Mouse (Mus musculus): ENCODE data around the gene Ackr3. TPM values are rescaled to one million over a fixed set of nuclear protein-coding genes. Genes with fewer than 3 reads are reported as not detected.

Ackr3 gene
- polyA plus RNA-seq, 1 experiment from 2014 or later: 22.3 TPM

DNA sequence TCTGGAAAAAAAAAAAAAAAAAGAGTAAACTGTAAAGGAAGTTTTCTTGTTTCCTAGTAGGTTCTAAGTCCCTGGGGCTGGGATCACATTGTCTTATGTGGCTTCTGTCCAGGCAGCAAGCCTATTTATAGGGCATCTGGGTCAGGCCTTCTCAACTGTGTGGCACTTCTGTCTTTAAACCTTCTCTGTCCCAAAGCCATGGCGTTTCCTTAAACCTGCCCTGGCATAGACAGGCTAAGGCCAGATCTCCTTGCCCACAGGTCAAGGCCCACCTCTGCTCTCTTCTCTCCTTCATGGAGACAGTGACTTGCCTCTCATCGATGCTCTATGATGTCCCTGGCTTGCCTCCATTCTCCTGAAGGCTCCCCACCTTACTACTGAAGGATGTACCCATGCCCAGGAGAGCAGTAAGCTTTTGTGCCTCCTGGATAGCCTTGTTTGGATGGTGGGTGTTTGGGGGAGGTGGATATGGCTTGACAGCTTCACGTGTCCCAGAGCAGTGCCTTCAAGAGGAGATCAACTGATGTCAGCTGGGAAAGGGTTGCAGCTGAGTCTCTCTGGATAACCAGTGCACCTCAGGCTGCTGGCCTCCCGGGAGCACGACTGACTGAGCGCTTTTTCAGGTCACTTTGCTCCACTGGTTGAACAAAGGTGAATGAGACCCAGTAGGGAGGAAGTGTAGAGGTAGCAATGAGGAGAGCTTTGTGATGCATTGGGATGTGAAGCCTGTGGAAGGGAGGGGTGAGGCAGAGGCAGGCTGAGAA is 4.1 kb downstream of the Ackr3 start:
- peak overlapping the region; percentile 61 for H3K4me3 ChIP-seq

DNA sequence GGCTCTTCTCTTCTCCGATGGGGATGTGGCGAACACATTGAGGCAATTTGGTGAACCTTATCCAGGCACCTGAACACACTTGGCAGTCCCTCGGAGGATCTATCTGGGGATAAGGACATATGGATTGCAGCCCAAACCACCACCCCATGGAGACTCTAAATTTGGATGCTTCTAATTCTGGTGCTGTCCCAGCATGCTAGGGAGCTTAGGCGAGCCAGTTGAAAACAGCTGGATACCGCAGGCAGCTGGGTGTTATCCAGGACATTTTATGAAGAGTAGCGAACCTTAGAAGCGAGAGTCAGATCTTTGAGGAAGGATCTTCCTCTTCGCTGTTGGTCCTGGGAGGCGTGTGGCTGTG is 4.7 kb downstream of the Ackr3 start:
- Histone ChIP-seq H3K27me3 (ENCODE audit: insufficient read depth, poor library complexity, severe bottlenecking) (0 out of 2 replicates have a peak, but pooled peaks cover under 1% of the 10 kb centered on the region), H3K4me3 (peak overlapping the region; percentile 61), H3K27ac (peak overlapping the region; percentile 76), H3K9me3 (no peaks in the 10 kb centered on the region), H3K36me3 (peaks cover 41% of the 10 kb centered on the region), H3K4me1 (replicated peaks) (peaks cover 98% of the 10 kb centered on the region)
- DNase-seq (ENCODE audit: low spot score): no peak
- 71% methylated on average over 9 of the region's 9 CpGs for WGBS

More for the DNA sequence above, 4.1 kb downstream of the Ackr3 start:
- H3K4me1 ChIP-seq (replicated peaks): peaks cover 98% of the 10 kb centered on the region
- H3K9me3 ChIP-seq: no peaks in the 10 kb centered on the region
- peak overlapping the region; percentile 76 for H3K27ac ChIP-seq
- no peak for DNase-seq (ENCODE audit: low spot score)
- H3K27me3 ChIP-seq (ENCODE audit: insufficient read depth, poor library complexity, severe bottlenecking): 0 out of 2 replicates have a peak, but pooled peaks cover 6% of the 10 kb centered on the region
- peaks cover 36% of the 10 kb centered on the region for H3K36me3 ChIP-seq
- 63% methylated on average over 6 of the region's 6 CpGs for WGBS

DNA sequence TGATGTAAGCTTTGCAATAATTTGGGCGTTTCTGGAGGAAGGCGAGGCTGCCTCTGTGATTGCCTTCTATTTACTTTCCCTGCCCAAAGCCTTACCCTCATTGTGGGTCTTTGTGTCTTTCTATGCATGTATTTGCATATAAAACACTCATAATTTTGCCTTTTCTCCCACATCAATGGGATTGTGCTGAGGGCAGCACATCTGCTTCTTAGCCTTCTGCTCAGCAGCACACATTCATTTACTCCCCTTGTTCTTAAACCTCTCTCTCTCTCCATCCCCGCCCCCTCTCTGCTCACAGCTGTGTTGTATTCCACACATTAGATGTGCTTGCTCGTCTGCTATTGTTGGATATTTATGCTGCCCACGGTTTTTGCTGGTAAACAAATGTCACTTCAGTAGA is 5.3 kb downstream of the Ackr3 start:
- Histone ChIP-seq H3K4me1 (replicated peaks) (peaks cover 92% of the 10 kb centered on the region), H3K9me3 (no peaks in the 10 kb centered on the region)

DNA sequence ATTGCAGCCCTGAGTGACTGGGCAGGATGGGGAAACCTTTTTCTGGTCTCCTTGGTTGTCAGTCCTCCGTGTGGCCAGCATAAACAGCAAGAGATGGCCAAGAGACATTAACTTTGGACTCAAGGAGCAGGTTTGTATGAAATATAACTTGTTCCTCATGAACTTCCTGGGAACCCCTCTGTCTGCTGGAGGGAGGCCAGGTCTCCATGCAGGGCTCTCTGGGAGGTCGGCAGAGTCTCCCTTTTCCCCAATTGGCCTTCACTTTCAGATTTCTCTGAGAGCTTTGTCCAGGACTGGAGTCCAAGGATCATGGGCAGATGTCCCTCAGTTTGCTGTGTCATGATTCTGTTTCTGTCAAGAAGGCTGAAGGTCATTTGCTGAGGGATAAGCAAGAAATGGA is 6.0 kb downstream of the Ackr3 start:
- 78% methylated on average over 2 of the region's 2 CpGs for WGBS
- Histone ChIP-seq H3K27me3 (ENCODE audit: insufficient read depth, poor library complexity, severe bottlenecking) (no peaks in the 10 kb centered on the region), H3K4me3 (no peak overlapping the region), H3K36me3 (peaks cover 54% of the 10 kb centered on the region), H3K4me1 (replicated peaks) (peaks cover 85% of the 10 kb centered on the region), H3K27ac (peak overlapping the region; percentile 76), H3K9me3 (no peaks in the 10 kb centered on the region)
- no peak for DNase-seq (ENCODE audit: low spot score)

More for the DNA sequence above, 5.3 kb downstream of the Ackr3 start:
- H3K36me3 ChIP-seq: peaks cover 47% of the 10 kb centered on the region
- 69% methylated on average over 5 of the region's 5 CpGs for WGBS
- peak overlapping the region; percentile 76 for H3K27ac ChIP-seq
- no peak overlapping the region for H3K4me3 ChIP-seq
- no peak for DNase-seq (ENCODE audit: low spot score)
- no peaks in the 10 kb centered on the region for H3K27me3 ChIP-seq (ENCODE audit: insufficient read depth, poor library complexity, severe bottlenecking)

DNA sequence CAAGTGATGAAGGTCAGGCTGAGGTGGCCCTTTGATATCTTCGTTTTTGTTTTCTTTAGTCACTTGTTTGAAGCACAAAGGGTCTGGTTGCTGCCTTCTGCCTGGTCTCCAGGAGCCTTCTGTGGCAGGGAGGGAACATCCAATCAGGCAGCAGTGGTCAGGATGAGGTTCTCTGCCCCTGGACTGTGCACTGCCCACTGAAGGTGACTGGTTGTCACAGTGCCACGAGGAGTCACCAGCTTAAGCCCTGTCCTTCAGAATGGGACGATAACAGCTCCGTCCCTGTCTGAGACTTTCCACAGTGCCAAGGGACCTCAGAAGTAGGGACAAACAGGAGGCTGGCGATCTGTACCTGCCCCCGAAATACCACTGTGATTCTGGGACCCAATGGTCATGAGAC is 6.6 kb downstream of the Ackr3 start:
- 86% methylated on average over 6 of the region's 6 CpGs for whole genome bisulfite sequencing
- no peaks in the 10 kb centered on the region for H3K27me3 ChIP-seq (ENCODE audit: insufficient read depth, poor library complexity, severe bottlenecking)
- no peak for DNase-seq (ENCODE audit: low spot score)
- peaks cover 59% of the 10 kb centered on the region for H3K36me3 ChIP-seq
- H3K9me3 ChIP-seq: no peaks in the 10 kb centered on the region
- peaks cover 79% of the 10 kb centered on the region for H3K4me1 ChIP-seq (replicated peaks)
- H3K4me3 ChIP-seq: no peak overlapping the region
- peak overlapping the region; percentile 76 for H3K27ac ChIP-seq

DNA sequence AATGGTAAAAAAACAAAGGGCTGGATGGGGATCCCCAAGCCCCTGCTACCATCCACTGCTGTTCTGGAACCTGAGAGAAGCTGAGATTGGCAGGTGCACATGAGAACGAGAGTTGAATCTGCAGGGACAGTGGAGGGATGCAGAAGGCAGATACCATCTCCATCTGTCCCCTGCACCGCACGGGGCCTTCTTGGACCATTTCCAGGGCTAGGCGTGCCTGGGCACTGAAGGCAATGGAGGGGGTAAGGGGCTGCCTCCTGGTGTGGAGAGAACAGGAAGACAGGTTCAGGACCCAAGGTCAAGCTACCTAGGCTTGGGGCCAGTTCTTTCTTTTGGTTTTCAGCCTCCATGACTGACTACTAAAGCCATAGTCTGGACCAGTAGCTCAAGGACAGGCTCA is 7.0 kb downstream of the Ackr3 start:
- H3K4me1 ChIP-seq (replicated peaks): peaks cover 75% of the 10 kb centered on the region
- no peaks in the 10 kb centered on the region for H3K27me3 ChIP-seq (ENCODE audit: insufficient read depth, poor library complexity, severe bottlenecking)
- WGBS: 87% methylated on average over 4 of the region's 4 CpGs
- H3K36me3 ChIP-seq: peaks cover 62% of the 10 kb centered on the region
- no peak overlapping the region for H3K27ac ChIP-seq
- no peak for DNase-seq (ENCODE audit: low spot score)
- no peak overlapping the region for H3K4me3 ChIP-seq
- no peaks in the 10 kb centered on the region for H3K9me3 ChIP-seq

DNA sequence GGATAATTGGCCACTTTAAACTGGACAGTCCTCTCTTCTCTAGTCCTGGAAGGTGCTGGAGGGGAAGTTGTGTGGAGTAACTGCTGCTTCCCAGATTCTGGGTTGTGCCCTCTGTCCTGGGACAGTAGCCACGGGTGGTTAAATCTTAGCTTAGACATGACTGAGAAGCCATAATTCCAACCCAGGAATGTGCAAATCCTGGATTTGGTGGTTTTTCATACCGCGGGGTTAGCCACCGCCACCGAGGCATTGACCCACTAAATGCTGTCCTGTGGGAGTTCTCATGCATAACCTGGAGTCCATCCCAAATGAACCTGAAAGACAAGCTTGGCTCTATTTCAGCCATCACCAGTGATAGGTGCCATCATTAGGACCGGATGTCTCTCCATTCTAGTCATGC is 8.6 kb downstream of the Ackr3 start:
- Histone ChIP-seq H3K36me3 (peaks cover 76% of the 10 kb centered on the region), H3K4me3 (no peak overlapping the region)
- WGBS: 90% methylated on average over 6 of the region's 6 CpGs

DNA sequence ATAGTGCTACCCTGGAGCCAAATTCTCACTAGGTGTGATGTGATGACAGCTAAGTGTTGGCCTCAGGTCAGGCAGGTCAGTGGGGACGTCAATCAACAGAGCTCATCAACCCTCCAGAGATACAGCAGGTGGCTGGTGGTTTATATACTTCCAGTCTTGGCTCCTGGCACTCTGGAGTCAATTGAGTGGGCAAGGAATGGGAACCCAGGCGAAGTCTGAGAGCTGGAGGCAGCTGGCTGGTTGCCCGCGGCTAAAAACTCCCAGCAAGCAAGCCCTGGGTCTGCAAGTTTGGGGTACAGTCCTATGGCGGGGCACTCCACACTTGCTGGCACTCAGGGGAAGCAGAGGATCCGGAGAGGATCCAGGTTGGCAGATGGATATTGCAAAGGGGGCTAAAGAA is 9.1 kb downstream of the Ackr3 start:
- H3K27me3 ChIP-seq (ENCODE audit: insufficient read depth, poor library complexity, severe bottlenecking): no peaks in the 10 kb centered on the region
- H3K27ac ChIP-seq: no peak overlapping the region
- no peak for DNase-seq (ENCODE audit: low spot score)
- whole genome bisulfite sequencing: 85% methylated on average over 6 of the region's 6 CpGs
- no peaks in the 10 kb centered on the region for H3K9me3 ChIP-seq
- H3K36me3 ChIP-seq: peaks cover 80% of the 10 kb centered on the region
- H3K4me3 ChIP-seq: no peak overlapping the region
- H3K4me1 ChIP-seq (replicated peaks): peaks cover 58% of the 10 kb centered on the region

More for the DNA sequence above, 8.6 kb downstream of the Ackr3 start:
- no peak for DNase-seq (ENCODE audit: low spot score)
- Histone ChIP-seq H3K9me3 (no peaks in the 10 kb centered on the region), H3K27ac (0 out of 2 replicates have a peak overlapping the region, but pooled peaks have one; percentile 5), H3K27me3 (ENCODE audit: insufficient read depth, poor library complexity, severe bottlenecking) (no peaks in the 10 kb centered on the region), H3K4me1 (replicated peaks) (peaks cover 63% of the 10 kb centered on the region)

DNA sequence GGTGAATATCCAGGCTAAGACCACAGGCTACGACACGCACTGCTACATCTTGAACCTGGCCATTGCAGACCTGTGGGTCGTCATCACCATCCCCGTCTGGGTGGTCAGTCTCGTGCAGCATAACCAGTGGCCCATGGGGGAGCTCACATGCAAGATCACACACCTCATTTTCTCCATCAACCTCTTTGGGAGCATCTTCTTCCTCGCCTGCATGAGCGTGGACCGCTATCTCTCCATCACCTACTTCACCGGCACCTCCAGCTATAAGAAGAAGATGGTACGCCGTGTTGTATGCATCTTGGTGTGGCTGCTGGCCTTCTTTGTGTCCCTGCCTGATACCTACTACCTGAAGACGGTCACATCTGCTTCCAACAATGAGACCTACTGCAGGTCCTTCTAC is 10.2 kb downstream of the Ackr3 start:
- DNase-seq (ENCODE audit: low spot score): no peak
- H3K4me3 ChIP-seq: no peak overlapping the region
- no peaks in the 10 kb centered on the region for H3K27me3 ChIP-seq (ENCODE audit: insufficient read depth, poor library complexity, severe bottlenecking)
- H3K4me1 ChIP-seq (replicated peaks): peaks cover 49% of the 10 kb centered on the region
- H3K27ac ChIP-seq: no peak overlapping the region
- no peaks in the 10 kb centered on the region for H3K9me3 ChIP-seq
- H3K36me3 ChIP-seq: peaks cover 79% of the 10 kb centered on the region
- WGBS: 97% methylated on average over 12 of the region's 12 CpGs

DNA sequence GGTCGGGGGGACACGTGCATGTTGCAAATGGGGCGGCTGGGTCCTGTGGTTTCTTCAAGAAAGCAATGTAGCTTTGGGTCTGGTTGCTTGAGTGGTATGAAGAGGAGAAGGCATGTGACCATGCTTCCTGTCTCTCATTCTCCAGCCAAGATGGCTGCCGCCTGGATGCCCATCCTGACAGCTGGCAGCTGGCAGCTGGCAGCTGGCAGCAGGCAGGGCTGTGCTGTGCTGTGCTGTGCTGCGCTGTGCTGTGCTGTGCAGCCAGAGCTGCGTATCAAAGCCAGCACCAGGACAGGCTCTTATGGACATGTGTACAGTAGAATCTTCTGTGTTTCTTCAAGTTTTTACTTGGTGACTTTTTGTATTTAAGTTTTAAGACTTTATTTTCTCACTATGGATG is 11.1 kb downstream of the Ackr3 start:
- Histone ChIP-seq H3K27me3 (ENCODE audit: insufficient read depth, poor library complexity, severe bottlenecking) (no peaks in the 10 kb centered on the region), H3K4me1 (replicated peaks) (peaks cover 49% of the 10 kb centered on the region), H3K27ac (no peak overlapping the region), H3K36me3 (peaks cover 70% of the 10 kb centered on the region), H3K4me3 (no peak overlapping the region), H3K9me3 (no peaks in the 10 kb centered on the region)
- no peak for DNase-seq (ENCODE audit: low spot score)
- WGBS: 96% methylated on average over 6 of the region's 6 CpGs

DNA sequence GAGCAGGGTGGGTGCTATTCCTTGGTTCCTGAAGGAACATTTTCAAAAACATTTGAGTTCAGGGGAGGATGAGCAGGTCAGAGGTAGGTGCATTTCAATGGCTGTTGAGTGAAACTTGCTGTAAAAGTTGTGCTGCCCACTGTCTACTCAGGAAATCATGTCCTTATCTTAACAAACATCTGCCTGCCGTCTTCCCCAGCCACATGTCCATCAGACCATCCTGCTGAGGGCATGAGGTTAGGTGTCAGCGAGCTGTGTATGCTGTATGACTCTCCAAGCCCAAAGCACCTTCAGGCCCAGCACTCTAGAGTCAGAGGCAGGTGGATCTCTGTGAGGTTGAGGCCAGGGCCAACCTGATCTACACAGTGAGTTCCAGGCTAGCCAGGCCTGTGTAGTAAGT is 12.1 kb downstream of the Ackr3 start:
- no peak for DNase-seq (ENCODE audit: low spot score)
- Histone ChIP-seq H3K9me3 (no peaks in the 10 kb centered on the region), H3K27me3 (ENCODE audit: insufficient read depth, poor library complexity, severe bottlenecking) (no peaks in the 10 kb centered on the region), H3K36me3 (peaks cover 61% of the 10 kb centered on the region), H3K27ac (no peak overlapping the region), H3K4me1 (replicated peaks) (peaks cover 49% of the 10 kb centered on the region), H3K4me3 (no peak overlapping the region)
- WGBS: 74% methylated on average over 2 of the region's 2 CpGs

DNA sequence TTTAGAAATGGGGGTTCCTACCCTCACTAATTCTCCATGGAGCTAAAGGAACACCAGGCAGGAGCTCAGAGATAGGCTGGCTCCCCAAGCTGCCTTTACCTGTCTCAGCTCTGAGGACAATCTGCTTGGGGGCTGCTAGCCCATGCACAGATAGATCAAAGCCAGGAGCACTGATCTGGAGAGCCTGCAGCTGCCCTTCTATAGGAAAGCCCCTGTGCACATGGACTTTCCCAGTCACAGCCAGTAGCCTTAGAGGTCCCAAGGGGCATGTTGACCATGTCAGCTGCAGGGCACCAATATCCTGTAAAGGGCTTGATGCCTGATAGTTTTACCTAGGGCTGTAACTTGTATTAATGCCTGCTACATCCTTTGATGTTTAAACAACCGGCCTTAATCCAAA is 12.6 kb downstream of the Ackr3 start:
- no peak overlapping the region for H3K27ac ChIP-seq
- WGBS: 73% methylated on average over 1 of the region's 1 CpGs
- H3K4me1 ChIP-seq (replicated peaks): peaks cover 50% of the 10 kb centered on the region
- H3K4me3 ChIP-seq: no peak overlapping the region
- H3K9me3 ChIP-seq: no peaks in the 10 kb centered on the region
- H3K27me3 ChIP-seq (ENCODE audit: insufficient read depth, poor library complexity, severe bottlenecking): no peaks in the 10 kb centered on the region
- DNase-seq (ENCODE audit: low spot score): no peak
- H3K36me3 ChIP-seq: peaks cover 56% of the 10 kb centered on the region

DNA sequence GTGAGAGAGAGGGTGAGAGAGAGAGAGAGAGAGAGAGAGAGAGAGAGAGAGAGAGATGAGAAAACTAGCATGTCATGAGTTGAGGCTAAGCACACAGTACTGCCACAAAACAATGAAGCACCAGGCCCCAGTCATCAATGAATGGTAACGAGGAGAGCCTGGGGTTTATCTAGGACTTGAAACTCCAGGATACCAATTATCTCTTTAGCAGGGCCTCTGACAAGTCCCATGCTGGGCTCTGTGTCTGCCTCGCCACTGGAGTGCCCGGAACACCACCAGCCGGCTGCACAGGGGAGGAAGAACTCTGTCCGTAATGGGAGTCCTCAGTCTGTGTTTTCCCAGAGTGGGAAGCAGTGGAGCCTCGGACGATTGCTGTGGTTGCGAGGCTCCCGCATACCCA is 16.5 kb downstream of the Ackr3 start:
- Histone ChIP-seq H3K27ac (peak overlapping the region; percentile 75), H3K4me1 (replicated peaks) (peaks cover 61% of the 10 kb centered on the region), H3K36me3 (peaks cover 22% of the 10 kb centered on the region), H3K9me3 (no peaks in the 10 kb centered on the region), H3K27me3 (ENCODE audit: insufficient read depth, poor library complexity, severe bottlenecking) (no peaks in the 10 kb centered on the region), H3K4me3 (no peak overlapping the region)
- WGBS: 20% methylated on average over 9 of the region's 9 CpGs
- DNase-seq (ENCODE audit: low spot score): no peak

Measured in hindbrain, embryonic 10.5 days (tissue).